Mouse (Mus musculus): ENCODE measurements around the gene Bcap31.

DNA sequence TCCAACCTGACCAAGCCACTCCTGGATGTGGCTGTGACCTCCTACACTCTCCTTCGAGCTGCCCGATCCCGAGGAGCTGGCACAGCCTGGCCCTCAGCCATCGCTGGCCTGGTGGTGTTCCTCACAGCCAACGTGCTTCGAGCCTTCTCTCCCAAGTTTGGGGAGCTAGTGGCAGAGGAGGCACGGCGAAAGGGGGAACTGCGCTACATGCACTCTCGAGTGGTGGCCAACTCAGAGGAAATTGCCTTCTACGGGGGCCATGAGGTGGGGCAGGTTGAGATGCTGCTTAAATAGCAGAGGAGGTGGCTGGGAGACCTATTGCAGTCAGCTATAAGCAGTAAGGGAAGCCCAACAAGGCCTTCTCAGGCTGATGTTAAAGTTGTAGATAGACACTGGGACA is 1.7 kb upstream of the Bcap31 start:
- TF ChIP-seq GATA1 (IDR thresholded peaks at IDR 0.05; ENCODE audit: borderline replicate concordance, low read length) (no peak), FLI1 (IDR thresholded peaks at IDR 0.05; ENCODE audit: low read length) (no peak)

All from megakaryocyte, embryonic 14.5 days (primary cell).